Mouse (Mus musculus): ENCODE results near the gene Sox3.

Gene Sox3

GRCm38 (mm10) chrX:60892801-60893681 lies at the start of gene Sox3:
Gene Sox3, minus strand, starts transcription at chrX:60893430.
- no peak for DNase-seq (ENCODE audit: low read depth, low spot score)

- DNase-seq (ENCODE audit: low read depth, low spot score): no peak
Observed at GRCm38 (mm10) chrX:60940225-60940624, 47.0 kb upstream of the Sox3 start.

- DNase-seq (ENCODE audit: low read depth, low spot score): no peak
Observed at GRCm38 (mm10) chrX:60899546-60899945, 6.3 kb upstream of the Sox3 start.

DNA sequence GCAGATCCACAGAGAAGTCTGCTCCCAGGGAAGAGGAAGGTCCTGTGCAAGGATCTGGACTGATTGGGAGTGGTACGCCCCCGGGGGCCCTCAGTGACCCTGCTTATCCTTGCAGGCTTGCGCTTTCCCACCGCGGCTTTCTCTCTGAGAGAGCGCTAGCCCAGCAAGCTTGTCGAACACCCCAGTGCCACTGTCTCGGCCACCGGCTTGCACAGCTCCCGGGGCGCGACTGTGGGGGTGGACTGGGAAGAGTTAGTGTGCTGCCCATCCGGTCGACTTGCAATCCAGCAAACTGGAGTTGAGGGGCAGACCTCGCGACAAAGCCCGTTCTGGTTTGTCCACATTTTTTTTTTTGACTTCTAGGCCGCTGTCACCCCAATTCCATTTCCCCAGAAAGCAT lies 5.4 kb upstream of the Sox3 start:
- no peak for DNase-seq (ENCODE audit: low read depth, low spot score)

- DNase-seq (ENCODE audit: low read depth, low spot score): no peak
Observed at GRCm38 (mm10) chrX:60896296-60896695, 3.1 kb upstream of the Sox3 start.

DNA sequence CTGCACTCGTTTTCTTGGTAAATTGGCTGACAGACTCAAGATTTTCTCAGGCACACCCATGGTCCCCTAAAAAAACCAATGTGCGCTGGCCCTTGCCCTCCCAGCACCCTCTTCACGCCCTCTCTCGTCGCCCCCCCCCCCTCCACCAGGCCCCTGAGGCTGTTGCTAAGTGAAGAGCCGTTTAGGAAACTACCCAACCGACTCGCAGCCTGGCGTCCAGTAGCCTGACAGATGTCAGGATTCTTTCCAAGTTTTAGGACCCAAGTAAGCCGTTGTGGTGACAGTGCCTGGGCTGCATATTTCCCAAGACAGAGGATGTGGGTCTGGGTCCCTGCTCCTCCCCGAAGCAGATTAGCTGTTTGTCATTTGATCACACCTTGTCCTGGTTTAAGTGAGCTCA lies 2.2 kb upstream of the Sox3 start:
- DNase-seq (ENCODE audit: low read depth, low spot score): no peak

DNA sequence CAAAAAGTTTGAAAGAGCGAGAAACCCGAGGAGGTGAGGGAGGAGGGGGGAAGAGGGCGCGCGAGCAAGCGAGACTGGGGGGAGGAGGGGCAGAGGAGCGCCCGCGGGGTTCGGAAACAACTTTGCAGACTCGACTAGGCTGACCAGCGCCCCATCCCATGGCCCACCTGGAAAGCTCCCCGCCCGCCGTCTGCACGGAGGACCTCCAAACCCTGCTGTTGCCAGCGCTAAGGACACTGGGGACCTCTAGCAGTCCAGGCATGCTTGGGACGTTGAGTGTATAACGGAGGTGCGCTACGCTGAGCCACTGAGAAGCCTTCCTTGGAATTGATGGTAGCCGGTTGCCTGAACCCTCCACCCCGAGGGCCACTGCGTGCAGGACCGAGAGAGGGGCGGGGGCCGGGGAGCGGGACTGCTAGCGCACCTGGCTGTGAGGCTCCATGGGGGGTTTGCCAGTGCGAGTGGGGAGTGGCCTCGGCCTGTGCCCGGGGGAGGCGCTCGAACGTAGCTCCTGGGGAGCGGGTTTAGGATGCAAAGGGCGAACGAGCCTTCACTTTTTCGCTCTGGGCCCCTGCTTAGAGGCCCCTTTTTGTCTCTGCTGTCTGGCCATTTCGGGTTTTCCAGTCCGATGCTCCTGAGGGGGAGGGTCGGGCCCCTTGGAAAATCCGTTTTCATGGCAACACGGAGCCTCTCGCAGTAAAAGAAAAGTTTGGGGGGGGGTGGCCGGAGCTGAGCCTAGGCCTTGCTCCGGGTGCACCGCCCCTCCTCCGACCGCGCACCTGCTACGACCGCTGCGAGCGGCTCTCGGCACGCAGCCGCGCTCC lies 702 bp upstream of the Sox3 start:
- no peak for DNase-seq (ENCODE audit: low read depth, low spot score)

DNA sequence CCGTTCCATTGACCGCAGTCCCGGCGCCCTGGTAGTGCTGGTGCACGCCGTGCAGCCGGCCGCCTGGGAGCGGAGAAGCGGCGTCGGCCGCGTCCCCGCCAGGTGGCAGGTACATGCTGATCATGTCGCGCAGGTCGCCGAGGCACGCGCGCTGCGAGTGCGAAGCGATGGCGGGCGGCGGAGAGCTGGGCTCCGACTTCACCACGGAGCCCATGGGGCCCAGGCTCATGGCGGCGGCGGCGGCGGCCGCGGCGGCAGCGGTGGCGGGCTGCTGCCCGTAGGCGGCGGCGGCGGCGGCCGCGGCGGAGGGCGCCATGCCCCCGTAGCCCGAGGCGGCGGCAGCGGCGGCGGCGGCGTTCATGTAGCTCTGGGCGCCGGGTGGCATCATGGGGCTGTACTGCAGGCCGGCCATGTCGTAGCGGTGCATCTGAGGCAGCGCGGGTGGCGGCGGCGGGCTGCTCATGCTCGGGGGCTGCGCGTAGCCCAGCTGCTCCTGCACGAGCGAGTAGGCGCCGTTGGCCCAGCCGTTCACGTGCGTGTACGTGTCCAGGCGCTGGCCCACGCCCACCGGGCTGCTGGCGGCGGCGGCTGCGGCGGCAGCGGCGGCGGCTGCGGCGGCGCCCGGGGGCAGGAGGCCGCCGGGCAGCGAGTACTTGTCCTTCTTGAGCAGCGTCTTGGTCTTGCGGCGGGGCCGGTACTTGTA lies 981 bp downstream of the Sox3 start:
- no peak for DNase-seq (ENCODE audit: low read depth, low spot score)

- no peak for DNase-seq (ENCODE audit: low read depth, low spot score)
Observed at GRCm38 (mm10) chrX:60891329-60892095, 1.7 kb downstream of the Sox3 start.

- no peak for DNase-seq (ENCODE audit: low read depth, low spot score)
Observed at GRCm38 (mm10) chrX:60890651-60891050, 2.6 kb downstream of the Sox3 start.

DNA sequence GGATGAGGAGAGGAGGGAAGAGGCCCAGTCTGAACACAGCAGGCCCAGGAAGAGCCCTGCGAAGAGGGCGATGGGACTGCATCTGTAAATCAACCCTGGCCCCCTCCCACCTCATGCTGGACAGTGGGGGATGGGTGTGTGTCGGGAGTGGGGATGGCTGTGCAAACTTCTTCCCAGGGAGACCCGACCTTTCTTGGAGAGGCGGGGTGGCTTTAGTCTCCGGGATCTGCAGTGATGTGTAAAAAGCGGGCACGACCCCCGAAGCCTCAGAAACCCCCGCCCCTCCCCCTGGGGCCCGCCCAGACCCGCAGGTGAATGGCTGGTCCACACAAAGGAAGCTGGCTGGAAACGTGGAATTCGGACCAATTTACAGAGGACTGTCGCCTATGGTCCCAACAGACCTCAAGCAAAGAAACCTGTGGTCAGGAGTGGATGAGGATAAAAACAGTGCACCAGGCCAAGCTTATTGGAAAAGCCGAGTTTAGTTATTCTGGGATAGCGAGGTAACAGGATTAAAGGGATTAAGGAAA lies 3.2 kb downstream of the Sox3 start:
- no peak for DNase-seq (ENCODE audit: low read depth, low spot score)

Measured in CD4-positive helper T cell, adult 2 months (primary cell).